Mouse (Mus musculus) liver, embryonic 16.5 days (tissue): ENCODE measurements at regions not wholly inside any gene's neighbourhood (a gene's known extent, or its start where the extent isn't known, plus 50 kb on each side); places are given as distances from the start of the nearest gene placed in this dataset.

Source experiments
- ATAC-seq: fragments of 200-750 bp; cut with Nextera tagmentation; 2 replicates; pipeline ENCODE4 v1.8.0; 2017; ENCODE audit warnings: low read depth, mild to moderate bottlenecking, moderate number of reproducible peaks, moderate library complexity
- H3K27ac ChIP-seq: fragments of 300-500 bp; sonication (generic); 2 replicates; pipeline ENCODE4 v1.5.1; 2014; ENCODE audit warnings: mild to moderate bottlenecking, low read length
- H3K27me3 ChIP-seq: fragments of 300-500 bp; sonication (generic); 2 replicates; pipeline ENCODE4 v1.6.1; 2014; ENCODE audit warnings: low read depth, low read length, mixed read lengths; ENCODE audit not compliant: control insufficient read depth, insufficient read depth
- H3K36me3 ChIP-seq: fragments of 300-500 bp; sonication (generic); 2 replicates; pipeline ENCODE4 v1.6.1; 2014; ENCODE audit warnings: mild to moderate bottlenecking; ENCODE audit not compliant: control insufficient read depth, insufficient read depth
- H3K4me1 ChIP-seq: fragments of 300-500 bp; sonication (generic); 2 replicates; pipeline ENCODE4 v1.6.1; 2014; ENCODE audit warnings: low read depth, low read length, mixed read lengths; ENCODE audit not compliant: control insufficient read depth
- H3K4me2 ChIP-seq: fragments of 300-500 bp; sonication (generic); 2 replicates; pipeline ENCODE4 v1.6.1; 2014; ENCODE audit warnings: low read depth, low read length, mixed read lengths
- H3K4me3 ChIP-seq: fragments of 300-500 bp; sonication (generic); 2 replicates; pipeline ENCODE4 v1.5.1; 2014; ENCODE audit warnings: low read depth, mild to moderate bottlenecking, low read length
- H3K9ac ChIP-seq: fragments of 300-500 bp; sonication (generic); 2 replicates; pipeline ENCODE4 v1.6.1; 2014; ENCODE audit warnings: low read depth, low read length
- H3K9me3 ChIP-seq: fragments of 300-500 bp; sonication (generic); replicated peaks from 2 replicates; pipeline ENCODE4 v1.6.1; 2016; ENCODE audit warnings: low read length; ENCODE audit not compliant: control insufficient read depth
- WGBS: fragments of 180-500 bp; shearing (Covaris S2); extraction: QIAGEN DNeasy Blood & Tissue Kit; methylation state at CpG from one replicate; pipeline ENCODE4 v1.1.7; 2014; ENCODE audit not compliant: insufficient replicate concordance; 5-methylcytosine and 5-hydroxymethylcytosine counted together

DNA sequence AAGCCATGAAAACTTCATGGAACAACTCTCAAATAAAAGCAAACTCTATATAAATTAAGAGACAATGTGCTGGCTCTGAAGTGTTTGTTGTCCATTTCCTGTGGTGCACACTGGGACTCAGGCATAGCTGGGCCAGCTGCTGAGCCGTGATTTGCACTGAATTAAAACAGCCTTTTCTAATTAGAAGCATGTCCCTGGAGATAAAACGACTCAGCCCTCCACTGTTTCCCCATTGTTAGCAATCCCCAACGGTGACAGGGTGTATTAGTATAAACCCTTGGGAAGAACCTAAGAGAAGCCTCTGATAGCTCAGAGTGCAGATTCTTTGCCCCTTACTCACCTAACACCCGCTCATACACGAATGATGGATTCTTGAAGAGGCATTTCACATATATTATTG lies 182.9 kb upstream of the Gm12728 start:
- no peak overlapping the region for H3K4me2 ChIP-seq
- H3K4me1 ChIP-seq: no peaks in the 10 kb centered on the region
- no peak overlapping the region for H3K27ac ChIP-seq
- no peak for ATAC-seq
- H3K9me3 ChIP-seq: no peaks in the 10 kb centered on the region
- H3K36me3 ChIP-seq: no peaks in the 10 kb centered on the region
- H3K9ac ChIP-seq: no peak overlapping the region
- no peaks in the 10 kb centered on the region for H3K27me3 ChIP-seq
- 39% methylated on average over 5 of the region's 5 CpGs for WGBS
- no peak overlapping the region for H3K4me3 ChIP-seq

DNA sequence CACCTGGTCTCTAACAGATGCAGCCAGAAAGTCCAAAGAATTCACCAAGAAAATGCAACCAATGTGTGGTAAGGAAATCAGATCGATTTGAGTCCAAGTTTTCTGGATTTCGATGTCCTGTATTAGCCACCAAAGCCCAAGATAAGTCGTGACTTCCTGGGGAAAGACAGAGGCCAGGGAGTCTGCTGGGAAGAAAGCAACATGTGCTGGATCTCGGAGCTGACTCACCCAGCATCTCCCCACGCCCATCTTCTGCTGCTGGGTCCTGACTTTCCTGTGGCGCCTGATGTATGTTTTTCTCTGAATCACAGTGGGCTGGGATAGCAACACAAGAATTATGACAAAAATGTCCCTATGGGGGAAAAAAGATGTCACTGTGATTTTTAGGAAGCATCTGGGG lies 178.8 kb upstream of the Gm12728 start:
- no peak for ATAC-seq
- H3K27ac ChIP-seq: no peak overlapping the region
- H3K4me1 ChIP-seq: no peaks in the 10 kb centered on the region
- H3K36me3 ChIP-seq: no peaks in the 10 kb centered on the region
- no peak overlapping the region for H3K4me3 ChIP-seq
- WGBS: 38% methylated on average over 6 of the region's 6 CpGs
- no peak overlapping the region for H3K9ac ChIP-seq
- no peaks in the 10 kb centered on the region for H3K27me3 ChIP-seq
- H3K9me3 ChIP-seq: no peaks in the 10 kb centered on the region
- no peak overlapping the region for H3K4me2 ChIP-seq

DNA sequence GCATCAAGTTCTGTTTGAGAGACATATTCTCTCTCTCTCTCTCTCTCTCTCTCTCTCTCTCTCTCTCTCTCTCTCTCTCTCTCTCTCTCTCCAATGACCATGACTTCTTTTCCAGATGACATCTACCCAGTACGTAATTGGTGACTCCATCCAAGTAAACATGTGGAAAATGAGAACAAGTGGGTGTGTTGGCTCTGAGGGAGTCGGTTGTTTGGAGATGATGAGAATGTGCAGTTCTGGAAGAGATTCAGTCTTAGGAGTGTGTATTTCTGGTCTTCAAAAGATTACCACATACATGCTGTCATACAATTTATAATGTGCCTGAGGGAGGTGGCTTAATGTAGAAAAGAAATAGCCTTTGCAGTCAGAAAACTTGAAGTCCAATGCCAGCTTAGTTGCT lies 175.3 kb upstream of the Gm12728 start:
- H3K27me3 ChIP-seq: no peaks in the 10 kb centered on the region

DNA sequence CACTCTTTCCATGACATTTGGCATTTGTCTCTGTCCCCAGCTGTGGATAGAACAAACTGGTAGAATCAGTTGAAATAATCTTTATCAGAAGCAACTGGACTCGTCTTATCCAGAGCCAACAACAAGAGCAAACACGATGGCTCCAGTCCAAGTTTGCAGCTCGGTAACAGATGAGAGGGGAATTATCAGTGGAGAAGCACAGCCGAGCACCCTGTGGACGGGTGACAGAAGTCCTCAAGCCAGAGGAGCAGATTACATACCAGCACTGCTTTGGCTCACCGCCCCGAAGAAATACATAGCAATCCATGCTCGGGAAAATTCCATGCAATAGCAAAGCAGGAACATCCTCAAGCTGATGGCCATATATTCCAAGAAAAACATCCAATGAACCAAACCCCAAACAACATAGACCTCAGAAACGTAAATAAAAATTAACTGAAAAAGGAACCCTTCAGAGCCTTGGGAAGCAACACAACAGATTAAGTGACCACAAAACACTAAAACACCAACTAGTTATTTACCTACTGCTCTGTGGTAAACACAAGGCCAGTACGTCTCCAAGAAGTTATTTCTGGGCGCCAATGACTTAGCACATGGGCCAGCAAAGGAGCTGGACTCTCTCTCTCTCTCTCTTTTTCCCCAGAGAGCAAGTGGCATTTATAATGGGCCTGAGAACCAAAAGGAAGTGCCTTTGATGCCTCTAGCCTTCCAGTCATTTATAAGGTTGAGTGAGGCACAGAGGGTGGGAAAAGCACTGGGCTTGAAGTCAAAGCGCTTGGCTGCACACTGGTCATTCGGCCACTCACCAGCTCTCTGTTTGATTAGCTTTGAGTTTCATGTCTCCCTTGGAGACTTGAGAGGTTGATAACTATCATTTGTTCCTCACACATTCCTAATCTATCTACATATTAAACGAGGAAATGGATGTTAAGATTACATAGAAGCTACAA lies 163.0 kb upstream of the Gm12728 start:
- H3K27ac ChIP-seq: no peak overlapping the region
- ATAC-seq: no peak
- 57% methylated on average over 14 of the region's 14 CpGs for WGBS

More for the DNA sequence above, 175.3 kb upstream of the Gm12728 start:
- ATAC-seq: no peak
- Histone ChIP-seq H3K4me1 (no peaks in the 10 kb centered on the region), H3K36me3 (no peaks in the 10 kb centered on the region), H3K9me3 (no peaks in the 10 kb centered on the region), H3K4me2 (no peak overlapping the region), H3K9ac (no peak overlapping the region), H3K27ac (no peak overlapping the region), H3K4me3 (no peak overlapping the region)
- 60% methylated on average over 2 of the region's 2 CpGs for WGBS

DNA sequence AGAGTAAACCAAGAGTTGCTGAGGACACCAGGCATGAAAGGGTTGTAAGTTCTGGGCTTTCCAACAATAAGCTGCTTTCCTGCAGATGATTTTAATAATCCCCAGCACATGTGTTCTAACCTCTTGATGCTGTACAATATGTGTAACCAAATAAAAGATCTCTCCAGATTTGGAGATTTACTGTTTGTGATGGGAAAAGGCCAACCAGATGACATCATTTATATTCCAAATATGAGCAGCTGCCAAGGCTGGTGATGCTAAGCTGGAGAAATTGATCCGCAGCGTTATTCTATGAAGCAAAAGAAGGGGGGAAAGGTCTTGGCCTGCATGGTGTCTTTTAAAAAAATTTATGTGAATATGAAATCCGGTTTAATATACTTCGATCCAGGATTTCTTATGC lies 160.1 kb upstream of the Gm12728 start:
- H3K27ac ChIP-seq: no peak overlapping the region

More for the DNA sequence above, 163.0 kb upstream of the Gm12728 start:
- H3K4me3 ChIP-seq: no peak overlapping the region
- H3K27me3 ChIP-seq: no peaks in the 10 kb centered on the region
- no peaks in the 10 kb centered on the region for H3K36me3 ChIP-seq
- H3K4me2 ChIP-seq: no peak overlapping the region
- H3K9me3 ChIP-seq: no peaks in the 10 kb centered on the region
- H3K9ac ChIP-seq: no peak overlapping the region
- no peaks in the 10 kb centered on the region for H3K4me1 ChIP-seq

DNA sequence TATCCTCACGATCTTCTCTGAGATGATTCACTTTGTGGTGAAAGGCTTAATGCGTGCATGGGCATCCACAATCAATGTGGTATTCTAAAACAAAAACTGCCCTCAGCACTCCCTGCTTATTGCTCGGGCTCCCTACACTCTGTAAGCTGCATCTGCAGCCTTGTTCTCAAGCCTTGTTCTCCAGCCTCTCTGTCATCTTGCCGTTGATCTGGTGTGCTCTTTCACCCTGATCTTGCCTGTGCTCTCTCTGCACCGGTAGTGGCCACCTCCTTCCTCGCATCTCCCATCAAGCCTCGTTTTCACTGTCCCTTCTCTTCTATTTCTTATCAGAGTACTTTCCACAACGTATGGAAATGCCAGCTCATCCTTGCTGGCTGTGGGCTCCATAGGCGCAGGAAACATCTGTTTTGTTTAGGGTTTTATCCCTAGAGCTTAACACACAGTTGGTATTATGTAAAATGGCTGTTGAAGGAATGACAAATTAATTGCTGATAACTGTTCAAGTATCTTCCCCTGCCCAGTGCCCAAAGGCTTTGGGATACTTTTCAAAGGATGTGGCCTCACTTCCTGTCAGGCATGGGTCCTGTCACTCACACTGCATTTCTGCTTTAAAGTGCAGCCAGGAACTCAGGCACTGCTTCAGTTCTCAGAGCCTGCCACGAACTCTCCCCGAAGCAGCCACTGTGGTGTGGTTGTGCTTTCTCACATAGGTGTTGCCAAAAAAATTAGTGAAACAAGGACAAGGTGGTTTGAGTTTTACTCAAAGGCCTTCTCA lies 158.9 kb upstream of the Gm12728 start:
- no peak overlapping the region for H3K9ac ChIP-seq
- no peak overlapping the region for H3K27ac ChIP-seq
- H3K4me3 ChIP-seq: no peak overlapping the region
- H3K4me2 ChIP-seq: no peak overlapping the region
- H3K4me1 ChIP-seq: no peaks in the 10 kb centered on the region
- H3K36me3 ChIP-seq: no peaks in the 10 kb centered on the region
- ATAC-seq: no peak
- H3K27me3 ChIP-seq: no peaks in the 10 kb centered on the region
- WGBS: 24% methylated on average over 11 of the region's 11 CpGs
- H3K9me3 ChIP-seq: no peaks in the 10 kb centered on the region

More for the DNA sequence above, 160.1 kb upstream of the Gm12728 start:
- H3K9ac ChIP-seq: no peak overlapping the region
- 78% methylated on average over 4 of the region's 4 CpGs for WGBS
- H3K9me3 ChIP-seq: no peaks in the 10 kb centered on the region
- no peak for ATAC-seq
- H3K4me2 ChIP-seq: no peak overlapping the region
- H3K4me3 ChIP-seq: no peak overlapping the region
- H3K36me3 ChIP-seq: no peaks in the 10 kb centered on the region
- H3K27me3 ChIP-seq: no peaks in the 10 kb centered on the region
- no peaks in the 10 kb centered on the region for H3K4me1 ChIP-seq

DNA sequence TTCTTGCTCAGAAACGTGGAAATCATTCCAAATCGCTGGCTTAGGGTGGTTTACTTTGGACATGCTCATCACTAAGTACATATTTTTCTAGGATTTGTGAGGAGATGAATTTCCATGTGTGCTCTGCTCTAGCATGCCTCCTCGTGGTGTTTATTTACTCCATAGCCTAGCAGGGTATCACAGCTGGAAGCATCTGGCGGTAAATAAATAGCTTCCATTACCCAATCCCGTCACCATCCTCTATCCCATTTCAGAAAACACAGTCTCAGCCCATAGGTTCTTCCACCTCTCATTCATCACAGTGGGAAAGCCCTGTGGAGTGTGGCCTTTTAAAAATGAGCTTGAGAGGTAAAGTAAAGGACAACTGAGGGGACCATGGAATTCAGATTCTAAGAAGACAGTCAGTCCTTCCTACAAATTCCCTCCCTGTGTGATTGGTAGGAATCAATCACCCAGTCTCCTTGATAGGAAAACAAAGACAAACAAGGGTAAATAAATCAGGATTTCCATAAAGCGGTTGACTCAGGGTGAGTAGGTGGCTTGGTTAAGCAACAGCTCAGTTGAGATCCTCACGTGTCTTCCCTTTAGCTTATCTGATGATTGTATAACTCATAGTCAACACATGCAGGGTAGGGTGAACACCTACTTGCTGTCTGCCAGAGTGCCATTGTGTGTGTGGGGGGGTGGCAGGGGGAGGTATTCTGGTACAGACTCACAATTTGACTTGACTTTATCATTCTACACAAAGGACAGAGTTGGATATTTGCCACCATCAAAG lies 156.9 kb upstream of the Gm12728 start:
- Histone ChIP-seq H3K36me3 (no peaks in the 10 kb centered on the region), H3K27me3 (no peaks in the 10 kb centered on the region), H3K9me3 (no peaks in the 10 kb centered on the region), H3K9ac (no peak overlapping the region), H3K4me3 (no peak overlapping the region), H3K27ac (no peak overlapping the region), H3K4me1 (no peaks in the 10 kb centered on the region), H3K4me2 (no peak overlapping the region)
- WGBS: 56% methylated on average over 7 of the region's 7 CpGs
- peak; percentile 64 for ATAC-seq

DNA sequence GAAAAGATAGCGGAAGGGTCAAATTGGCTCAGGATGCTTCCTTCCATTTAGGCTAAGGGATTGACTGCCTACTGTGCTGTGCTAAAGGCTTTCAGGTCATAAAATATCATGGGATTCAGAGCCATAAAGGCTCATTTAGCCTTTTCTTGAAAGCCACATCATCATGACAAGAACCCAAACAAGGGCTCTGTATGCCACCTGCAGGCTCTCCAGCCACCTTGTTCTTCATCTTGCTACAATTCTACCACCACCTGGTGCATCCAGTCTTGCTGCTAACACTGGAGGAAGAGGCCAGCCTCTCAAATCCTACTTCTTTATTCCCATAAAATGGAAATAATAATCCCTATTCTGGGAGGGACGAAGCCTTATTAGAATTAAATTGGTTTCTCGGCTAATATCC lies 155.9 kb upstream of the Gm12728 start:
- Histone ChIP-seq H3K9ac (no peak overlapping the region), H3K4me3 (no peak overlapping the region), H3K27ac (no peak overlapping the region), H3K4me1 (no peaks in the 10 kb centered on the region), H3K36me3 (no peaks in the 10 kb centered on the region), H3K9me3 (no peaks in the 10 kb centered on the region), H3K27me3 (no peaks in the 10 kb centered on the region), H3K4me2 (no peak overlapping the region)
- no peak for ATAC-seq
- WGBS: 70% methylated on average over 3 of the region's 3 CpGs
